Mouse (Mus musculus) spleen, adult 2 months (tissue): ENCODE results near the gene Prepl. TPM values are rescaled to one million over a fixed set of nuclear protein-coding genes. Genes with fewer than 3 reads are reported as not detected.

ENCODE experiments used
- DNase-seq, 2 experiments: peaks; one replicate each; pipeline versions ENCODE4 v3.0.0 to v3.0.0-alpha.2; 2012 to 2021; ENCODE audit warnings: low spot score in 2 of 2, low read depth in 1 of 2
- H3K27ac ChIP-seq: fragments of 200-500 bp; 2 replicates; pipeline ENCODE4 v1.5.1; 2012; ENCODE audit warnings: low read length, inconsistent platforms; ENCODE audit not compliant: insufficient read depth
- H3K27me3 ChIP-seq: fragments of 200-500 bp; 2 replicates; pipeline ENCODE4 v1.6.1; 2012; ENCODE audit warnings: mild to moderate bottlenecking, moderate library complexity, low read length, inconsistent platforms; ENCODE audit not compliant: control insufficient read depth, insufficient read depth
- H3K36me3 ChIP-seq: fragments of 200-500 bp; 2 replicates; pipeline ENCODE4 v1.6.1; 2012; ENCODE audit warnings: mild to moderate bottlenecking, low read length, inconsistent platforms; ENCODE audit not compliant: control insufficient read depth, insufficient read depth
- H3K4me1 ChIP-seq: fragments of 200-500 bp; 2 replicates; pipeline ENCODE4 v1.6.1; 2011; ENCODE audit warnings: inconsistent platforms; ENCODE audit not compliant: control insufficient read depth, insufficient read depth, insufficient read length
- H3K4me3 ChIP-seq: fragments of 200-500 bp; 2 replicates; pipeline ENCODE4 v1.5.1; 2011; ENCODE audit warnings: mild to moderate bottlenecking, inconsistent platforms; ENCODE audit not compliant: insufficient read depth, insufficient read length; ENCODE audit errors: extremely low read depth
- CTCF ChIP-seq: fragments of 200-500 bp; IDR thresholded peaks from 2 replicates; pipeline ENCODE4 v1.5.1; 2011; ENCODE audit warnings: mild to moderate bottlenecking, inconsistent platforms; ENCODE audit not compliant: insufficient read depth, insufficient read length, insufficient replicate concordance; ENCODE audit errors: extremely low read depth
- POLR2A ChIP-seq: fragments of 200-500 bp; IDR thresholded peaks from 2 replicates; pipeline ENCODE4 v1.6.1; 2011; ENCODE audit warnings: low read depth, low read length, inconsistent platforms
- WGBS: fragments of 180-500 bp; shearing (Covaris S2); methylation state at CpG from one replicate; pipeline ENCODE4 v1.1.7; 2018; 5-methylcytosine and 5-hydroxymethylcytosine counted together
- polyA plus RNA-seq: library from polyadenylated mRNA; depleted of rRNA; stranded (reverse); fragments of >200 nt; gene quantifications from 2 replicates; pipeline ENCODE4 v1.2.3, GENCODE M21; 2012

The Prepl gene
- polyA plus RNA-seq, 1 experiment = 4.8 TPM

GRCm38 (mm10) chr17:85072383-85072782, 17.7 kb downstream of the Prepl start:
- TF ChIP-seq POLR2A (no peak), CTCF (no peak)
- WGBS = 92% methylated on average over 11 of the region's 11 CpGs
- no peak overlapping the region for H3K27ac ChIP-seq
- no peaks in the 10 kb centered on the region for H3K27me3 ChIP-seq
- no peaks in the 10 kb centered on the region for H3K4me1 ChIP-seq
- DNase-seq = no peak
- peaks cover 17% of the 10 kb centered on the region for H3K36me3 ChIP-seq
- no peak overlapping the region for H3K4me3 ChIP-seq

GRCm38 (mm10) chr17:85071088-85071775, 18.8 kb downstream of the Prepl start:
- no peak for DNase-seq
- H3K27me3 ChIP-seq = no peaks in the 10 kb centered on the region
- TF ChIP-seq CTCF = no peak
- no peak for TF ChIP-seq POLR2A
- WGBS = 94% methylated on average over 8 of the region's 8 CpGs
- no peaks in the 10 kb centered on the region for H3K4me1 ChIP-seq
- H3K4me3 ChIP-seq = no peak overlapping the region
- H3K27ac ChIP-seq = no peak overlapping the region
- H3K36me3 ChIP-seq = peaks cover 12% of the 10 kb centered on the region

GRCm38 (mm10) chr17:85070658-85071057, 19.4 kb downstream of the Prepl start:
- no peak for DNase-seq
- peaks cover 17% of the 10 kb centered on the region for H3K36me3 ChIP-seq
- no peaks in the 10 kb centered on the region for H3K27me3 ChIP-seq
- no peak overlapping the region for H3K4me3 ChIP-seq
- 94% methylated on average over 6 of the region's 6 CpGs for WGBS
- TF ChIP-seq POLR2A (no peak), CTCF (no peak)
- no peak overlapping the region for H3K27ac ChIP-seq
- H3K4me1 ChIP-seq = no peaks in the 10 kb centered on the region

- 94% methylated on average over 7 of the region's 7 CpGs for WGBS
- no peaks in the 10 kb centered on the region for H3K4me1 ChIP-seq
- no peak overlapping the region for H3K4me3 ChIP-seq
- no peak for DNase-seq
- peaks cover 32% of the 10 kb centered on the region for H3K36me3 ChIP-seq
- no peak overlapping the region for H3K27ac ChIP-seq
- no peaks in the 10 kb centered on the region for H3K27me3 ChIP-seq
- TF ChIP-seq POLR2A (no peak), CTCF (no peak)
These were observed 22.7 kb downstream of the Prepl start for GRCm38 (mm10) chr17:85067331-85067730.

GRCm38 (mm10) chr17:85063560-85063959, 26.5 kb downstream of the Prepl start:
- WGBS = 87% methylated on average over 7 of the region's 7 CpGs
- H3K27me3 ChIP-seq = no peaks in the 10 kb centered on the region
- DNase-seq = no peak
- no peaks in the 10 kb centered on the region for H3K4me1 ChIP-seq
- H3K4me3 ChIP-seq = no peak overlapping the region
- H3K36me3 ChIP-seq = peaks cover 23% of the 10 kb centered on the region
- H3K27ac ChIP-seq = no peak overlapping the region
- TF ChIP-seq POLR2A (no peak), CTCF (no peak)

GRCm38 (mm10) chr17:85059136-85059535, 30.9 kb downstream of the Prepl start:
- Histone ChIP-seq H3K36me3 (peaks cover 8% of the 10 kb centered on the region), H3K4me1 (no peaks in the 10 kb centered on the region), H3K27me3 (no peaks in the 10 kb centered on the region), H3K4me3 (no peak overlapping the region), H3K27ac (no peak overlapping the region)
- WGBS = 90% methylated on average over 6 of the region's 6 CpGs
- TF ChIP-seq CTCF = no peak
- TF ChIP-seq POLR2A = no peak
- no peak for DNase-seq

GRCm38 (mm10) chr17:85058276-85058675, 31.8 kb downstream of the Prepl start:
- H3K27me3 ChIP-seq = no peaks in the 10 kb centered on the region
- peaks cover 4% of the 10 kb centered on the region; the same call in 1 of the 2 replicates for H3K36me3 ChIP-seq
- no peaks in the 10 kb centered on the region for H3K4me1 ChIP-seq
- no peak overlapping the region for H3K4me3 ChIP-seq
- DNase-seq = no peak
- 89% methylated on average over 7 of the region's 7 CpGs for WGBS
- H3K27ac ChIP-seq = no peak overlapping the region
- TF ChIP-seq POLR2A (no peak), CTCF (no peak)
